Mouse (Mus musculus) urinary bladder, postnatal 0 days (tissue): ENCODE measurements around the gene Folh1. TPM values are rescaled to one million over a fixed set of nuclear protein-coding genes. Genes with fewer than 3 reads are reported as not detected.

Source experiments
- polyA plus RNA-seq: library from polyadenylated mRNA; unstranded; fragments of >200 nt; fragmentation: Nextera tagmentation; extraction: Ambion mirVana; gene quantifications from 2 replicates; pipeline ENCODE4 v1.2.1, GENCODE M21; 2015

Gene Folh1
- 0.17 and 0.25 TPM in 2 replicates for polyA plus RNA-seq

GRCm38 (mm10) chr7:86775617-86776325 lies at the start of gene Folh1:
Folh1 (minus strand) TSS chr7:86775943.

GRCm38 (mm10) chr7:86794727-86795126 lies 19.0 kb upstream of the Folh1 start, which contains the start of gene Vmn2r77:
Vmn2r77 (plus strand) TSS chr7:86795027.

GRCm38 (mm10) chr7:86688030-86688429 lies 87.7 kb downstream of the Folh1 start, which contains the start of gene Olfr292:
Olfr292 (plus strand) TSS chr7:86688330.

Other genes with a start within 250 kb of the Folh1 start
- gene Olfr295, start 192.1 kb downstream of the Folh1 start, polyA plus RNA-seq: not detected in 2 replicates
- not detected in 2 replicates for gene Olfr294, start 159.3 kb downstream of the Folh1 start, polyA plus RNA-seq
- not detected in 2 replicates for gene Olfr293, start 126.9 kb downstream of the Folh1 start, polyA plus RNA-seq
- not detected in 2 replicates for gene Olfr292, start 87.6 kb downstream of the Folh1 start, polyA plus RNA-seq
- gene Vmn2r77, start 19.1 kb upstream of the Folh1 start, polyA plus RNA-seq: not detected in 2 replicates
- not detected in 2 replicates for gene Vmn2r78, start 139.2 kb upstream of the Folh1 start, polyA plus RNA-seq
- gene Vmn2r79, start 220.2 kb upstream of the Folh1 start, polyA plus RNA-seq: not detected in 2 replicates